Mouse (Mus musculus): ENCODE results near the gene Rere.
A peak's percentile ranks its signal among the peaks of the same experiment; 100 is the strongest.
"Not testable (repeated sequence)": the region's sequence is repeated elsewhere in the genome, so short reads cannot be mapped to it uniquely, and the experiment has no call there.

Gene Rere

GRCm38 (mm10) chr4:150504304-150505021 is 223.0 kb downstream of the Rere start:
- no peak for DNase-seq (ENCODE audit: low spot score in 2 of 2)

GRCm38 (mm10) chr4:150509026-150509712 is 227.7 kb downstream of the Rere start:
- DNase-seq (ENCODE audit: low spot score in 2 of 2) = no peak

GRCm38 (mm10) chr4:150510036-150510435 is 228.6 kb downstream of the Rere start:
- no peak for DNase-seq (ENCODE audit: low spot score in 2 of 2)

- DNase-seq (ENCODE audit: low spot score in 2 of 2) = not testable (repeated sequence)
Measured at GRCm38 (mm10) chr4:150513387-150513786, 231.9 kb downstream of the Rere start.

GRCm38 (mm10) chr4:150516201-150516600 is 234.8 kb downstream of the Rere start:
- DNase-seq (ENCODE audit: low spot score in 2 of 2) = no peak

- DNase-seq (ENCODE audit: low spot score in 2 of 2) = peak in 1 of 2 experiments; percentile 41
Measured at GRCm38 (mm10) chr4:150517381-150517780, 235.9 kb downstream of the Rere start.

GRCm38 (mm10) chr4:150518826-150519225 is 237.4 kb downstream of the Rere start:
- DNase-seq (ENCODE audit: low spot score in 2 of 2) = no peak

- DNase-seq (ENCODE audit: low spot score in 2 of 2) = no peak
Measured at GRCm38 (mm10) chr4:150520069-150520468, 238.6 kb downstream of the Rere start.

GRCm38 (mm10) chr4:150522425-150522824 is 241.0 kb downstream of the Rere start:
- no peak for DNase-seq (ENCODE audit: low spot score in 2 of 2)

- no peak for DNase-seq (ENCODE audit: low spot score in 2 of 2)
Measured at GRCm38 (mm10) chr4:150523351-150523750, 241.9 kb downstream of the Rere start.

- no peak for DNase-seq (ENCODE audit: low spot score in 2 of 2)
Measured at GRCm38 (mm10) chr4:150526269-150526668, 244.8 kb downstream of the Rere start.

GRCm38 (mm10) chr4:150528426-150528825 is 247.0 kb downstream of the Rere start:
- no peak for DNase-seq (ENCODE audit: low spot score in 2 of 2)

- no peak for DNase-seq (ENCODE audit: low spot score in 2 of 2)
Measured at GRCm38 (mm10) chr4:150528846-150529245, 247.4 kb downstream of the Rere start.

GRCm38 (mm10) chr4:150531869-150532268 is 250.4 kb downstream of the Rere start:
- no peak for DNase-seq (ENCODE audit: low spot score in 2 of 2)

- no peak for DNase-seq (ENCODE audit: low spot score in 2 of 2)
Measured at GRCm38 (mm10) chr4:150536821-150537510, 255.5 kb downstream of the Rere start.

- no peak for DNase-seq (ENCODE audit: low spot score in 2 of 2)
Measured at GRCm38 (mm10) chr4:150539846-150540245, 258.4 kb downstream of the Rere start.

- DNase-seq (ENCODE audit: low spot score in 2 of 2) = no peak
Measured at GRCm38 (mm10) chr4:150540392-150541094, 259.1 kb downstream of the Rere start.

- no peak for DNase-seq (ENCODE audit: low spot score in 2 of 2)
Measured at GRCm38 (mm10) chr4:150544231-150544630, 262.8 kb downstream of the Rere start.

GRCm38 (mm10) chr4:150544652-150545258 is 263.3 kb downstream of the Rere start:
- DNase-seq (ENCODE audit: low spot score in 2 of 2) = peak; percentile 45 to 75

GRCm38 (mm10) chr4:150545775-150546174 is 264.3 kb downstream of the Rere start:
- no peak for DNase-seq (ENCODE audit: low spot score in 2 of 2)

- not testable (repeated sequence) for DNase-seq (ENCODE audit: low spot score in 2 of 2)
Measured at GRCm38 (mm10) chr4:150546296-150546695, 264.9 kb downstream of the Rere start.

- no peak for DNase-seq (ENCODE audit: low spot score in 2 of 2)
Measured at GRCm38 (mm10) chr4:150549393-150549792, 267.9 kb downstream of the Rere start.
